Comparison of ENCODE assay signal across 9 mouse cellular contexts in genomic region chr11:103997385-103997784, GRCm38 (mm10). TPM values are rescaled to one million over a fixed set of nuclear protein-coding genes. Genes with fewer than 3 reads are reported as not detected.
A peak's percentile ranks its signal among the peaks of the same experiment; 100 is the strongest.
DNase-seq lines count a peak whose midpoint lies in the region; ATAC-seq and TF ChIP-seq lines count a peak whose summit lies in the region.
"Had no signal": no experiment of that assay in that cellular context is flagged by ENCODE, and none has a peak within 500 bp of the region (broad histone marks: within the 10 kb centered on the region; RNA-seq: fewer than 3 reads in every experiment).

No protein-coding gene starts in this region.

- no peak for TF ChIP-seq EP300 in stomach, postnatal 0 days (optimal IDR thresholded peaks at IDR 0.05)

- no peak overlapping the region for H3K27ac ChIP-seq in stomach, postnatal 0 days (replicated peaks)
- H3K27ac ChIP-seq: embryonic facial prominence, embryonic 13.5 days had no signal

- no peaks in the 10 kb centered on the region for H3K27me3 ChIP-seq in stomach, postnatal 0 days (ENCODE audit: control insufficient read depth, insufficient read depth, low read length)
- H3K27me3 ChIP-seq: embryonic facial prominence, embryonic 13.5 days had no signal

- peak; percentile 48 to 69 for DNase-seq in heart, postnatal 14 days
- DNase-seq in heart, adult 9 months (ENCODE audit: low spot score in 2 of 2) = no peak
- peak; percentile 84 for DNase-seq in ZHBTc4 (ENCODE audit: low read depth, low spot score)
- DNase-seq in cerebellum, postnatal 36 days = peak; percentile 83 to 89
- peak; percentile 31 to 62 for DNase-seq in heart, postnatal 36 days
- DNase-seq in left cerebral cortex, adult 8-10 months (ENCODE audit: low spot score in 2 of 2) = peak; percentile 51 to 69
- DNase-seq in natural killer cell, adult 2 months (ENCODE audit: low spot score in 2 of 2) = peak; percentile 21 to 74
- DNase-seq in stomach, postnatal 0 days (ENCODE audit: low spot score) = peak; percentile 58

- ATAC-seq in stomach, postnatal 0 days (ENCODE audit: low FRiP score, low TSS enrichment) = no peak

- H3K36me3 ChIP-seq in stomach, postnatal 0 days (ENCODE audit: control insufficient read depth, insufficient read depth, low read length) = no peaks in the 10 kb centered on the region
- H3K36me3 ChIP-seq: embryonic facial prominence, embryonic 13.5 days had no signal

- no peak overlapping the region for H3K9ac ChIP-seq in stomach, postnatal 0 days (ENCODE audit: low read length)
- H3K9ac ChIP-seq: embryonic facial prominence, embryonic 13.5 days had no signal

- no peak overlapping the region for H3K4me2 ChIP-seq in stomach, postnatal 0 days (replicated peaks; ENCODE audit: low read depth)
- H3K4me2 ChIP-seq: embryonic facial prominence, embryonic 13.5 days had no signal

- no peaks in the 10 kb centered on the region for H3K4me1 ChIP-seq in stomach, postnatal 0 days (replicated peaks; ENCODE audit: control insufficient read depth, insufficient read depth)
- H3K4me1 ChIP-seq: embryonic facial prominence, embryonic 13.5 days had no signal

- H3K4me3 ChIP-seq in stomach, postnatal 0 days (ENCODE audit: low read depth, low read length) = no peak overlapping the region
- H3K4me3 ChIP-seq: embryonic facial prominence, embryonic 13.5 days had no signal

- H3K9me3 ChIP-seq in stomach, postnatal 0 days (ENCODE audit: control insufficient read depth, low read length) = no peaks in the 10 kb centered on the region
- H3K9me3 ChIP-seq: embryonic facial prominence, embryonic 13.5 days had no signal

- 18% methylated on average over 5 of the region's 5 CpGs for WGBS in stomach, postnatal 0 days

- intact Hi-C loops in heart, postnatal 14 days (cut with DNase I) = no loop called here
- intact Hi-C loops in heart, postnatal 36 days (cut with DNase I) = no loop called here

- TF ChIP-seq CTCF in stomach, postnatal 0 days (IDR thresholded peaks at IDR 0.05; ENCODE audit: low read depth) = peak; percentile 79

RNA-seq across cellular contexts. Expression of gene Arf2, which starts 30.8 kb away (rescaled TPM):
- 10 to 100 TPM; 40.6 to 44.6 TPM for total RNA-seq in heart, postnatal 14 days (2021)
- 10 to 100 TPM; 29.8 to 30.4 TPM for total RNA-seq in heart, postnatal 36 days (2021)
- total RNA-seq in left cerebral cortex, adult 8-10 months (2022) = 10 to 100 TPM; 49.7 to 55.3 (median 54.3) TPM
- polyA plus RNA-seq in stomach, postnatal 0 days (2015; fragmentation: Nextera tagmentation; extraction: Ambion mirVana) = 41.7 and 43.3 TPM in 2 replicates

RNA-seq across cellular contexts. Expression of gene Nsf, which starts 43.5 kb away (rescaled TPM):
- total RNA-seq in heart, postnatal 14 days (2021) = 10 to 100 TPM; 36.0 to 37.8 TPM
- 10 to 100 TPM; 26.2 to 27.4 TPM for total RNA-seq in heart, postnatal 36 days (2021)
- total RNA-seq in left cerebral cortex, adult 8-10 months (2022) = 100 to 1,000 TPM; 917 to 958 (median 948) TPM
- 28.2 and 30.6 TPM in 2 replicates for polyA plus RNA-seq in stomach, postnatal 0 days (2015; fragmentation: Nextera tagmentation; extraction: Ambion mirVana)

Comparison
In these comparisons a context has a peak if more than half of its experiments do, and no peak if none do; other contexts are left out.
1. DNase-seq: peak in heart, postnatal 14 days (2 of 2), ZHBTc4 (single experiment), cerebellum, postnatal 36 days (2 of 2), heart, postnatal 36 days (2 of 2), left cerebral cortex, adult 8-10 months (2 of 2), natural killer cell, adult 2 months (2 of 2) and stomach, postnatal 0 days (single experiment); none in heart, adult 9 months (0 of 2).
2. RNA of gene Nsf, which starts 43.5 kb away (total RNA-seq): 917 to 958 TPM in left cerebral cortex, adult 8-10 months; 36.0 to 37.8 TPM in heart, postnatal 14 days and 26.2 to 27.4 TPM in heart, postnatal 36 days; every median in the first group is over 10 times any median in the second.